Mouse (Mus musculus) CH12.LX (cell line): ENCODE measurements at regions not wholly inside any gene's neighbourhood (a gene's known extent, or its start where the extent isn't known, plus 50 kb on each side); places are given as distances from the start of the nearest gene placed in this dataset.

Source experiments
- DNase-seq: peaks from one replicate; pipeline ENCODE4 v3.0.0-alpha.2; 2013; ENCODE audit errors: extremely low read depth
- H3K27ac ChIP-seq: 2 replicates; pipeline ENCODE4 v1.5.1; 2012; ENCODE audit warnings: low read depth, mild to moderate bottlenecking, control low read depth, moderate library complexity; ENCODE audit not compliant: insufficient read depth
- H3K27me3 ChIP-seq: replicated peaks from 2 replicates; pipeline ENCODE3; 2012; ENCODE audit warnings: inconsistent platforms
- H3K36me3 ChIP-seq, 2 experiments: replicated peaks in 1 of 2; 2 replicates each; pipeline versions ENCODE3 to v1.6.1; 2012; ENCODE audit warnings: inconsistent platforms in 1 of 2, low read length in 1 of 2, mild to moderate bottlenecking in 1 of 2, mixed read lengths in 1 of 2, moderate library complexity in 1 of 2; ENCODE audit not compliant: control insufficient read depth in 1 of 2, insufficient read depth in 1 of 2
- H3K4me1 ChIP-seq, 2 experiments: 2 replicates each; pipeline ENCODE4 v1.6.1; 2012; ENCODE audit warnings: inconsistent platforms in 1 of 2, moderate library complexity in 1 of 2; ENCODE audit not compliant: insufficient read depth in 2 of 2, control insufficient read depth in 1 of 2
- H3K4me2 ChIP-seq: 2 replicates; pipeline ENCODE4 v1.6.1; 2012; ENCODE audit warnings: low read depth, mild to moderate bottlenecking, control low read depth; ENCODE audit not compliant: poor library complexity, insufficient read depth, severe bottlenecking
- H3K4me3 ChIP-seq, 3 experiments: fragments of 150-350 bp in 1 of 3; sonication (generic) in 1 of 3; replicated peaks in 1 of 3; 2 replicates each; pipeline versions ENCODE3 to v1.5.1; 2011 to 2012; ENCODE audit warnings: low read depth in 2 of 3, low read length in 2 of 3, mild to moderate bottlenecking in 2 of 3, moderate library complexity in 2 of 3, control low read depth in 1 of 3, improper control_type of control experiment in 1 of 3, inconsistent platforms in 1 of 3, mixed read lengths in 1 of 3; ENCODE audit not compliant: poor library complexity in 1 of 3
- H3K79me2 ChIP-seq: replicated peaks from 2 replicates; pipeline ENCODE4 v1.6.1; 2012; ENCODE audit warnings: mild to moderate bottlenecking, moderate library complexity; ENCODE audit not compliant: control insufficient read depth, poor library complexity, insufficient read depth, severe bottlenecking; ENCODE audit errors: extremely low read depth
- H3K9ac ChIP-seq: 2 replicates; pipeline ENCODE4 v1.6.1; 2012; ENCODE audit warnings: low read depth, mild to moderate bottlenecking, control low read depth, moderate library complexity; ENCODE audit not compliant: insufficient read depth
- H3K9me3 ChIP-seq: replicated peaks from 2 replicates; pipeline ENCODE3; 2012; ENCODE audit warnings: low read length, inconsistent platforms, mixed read lengths
- BHLHE40 ChIP-seq: IDR thresholded peaks from 2 replicates; pipeline ENCODE4 v1.6.1; 2011; ENCODE audit warnings: mild to moderate bottlenecking, low read depth, low read length, improper control_type of control experiment
- CHD1 ChIP-seq: IDR thresholded peaks from 2 replicates; pipeline ENCODE4 v1.6.1; 2012; ENCODE audit warnings: low read depth, low read length, improper control_type of control experiment, inconsistent platforms
- CHD2 ChIP-seq: IDR thresholded peaks from 2 replicates; pipeline ENCODE4 v1.6.1; 2011; ENCODE audit warnings: low read length, improper control_type of control experiment
- E2F4 ChIP-seq: IDR thresholded peaks from 2 replicates; pipeline ENCODE4 v1.6.1; 2011; ENCODE audit warnings: low read depth, low read length, improper control_type of control experiment; ENCODE audit not compliant: insufficient replicate concordance
- ELF1 ChIP-seq: IDR thresholded peaks from 2 replicates; pipeline ENCODE4 v1.6.1; 2014; ENCODE audit warnings: low read depth, mild to moderate bottlenecking, inconsistent platforms, low read length, improper control_type of control experiment
- EP300 ChIP-seq: IDR thresholded peaks from 2 replicates; pipeline ENCODE4 v1.6.1; 2011; ENCODE audit warnings: low read length, improper control_type of control experiment
- ETS1 ChIP-seq: conservative IDR thresholded peaks from 2 replicates; pipeline ENCODE4 v1.6.1; 2012; ENCODE audit warnings: low read depth, mild to moderate bottlenecking, inconsistent platforms, low read length, improper control_type of control experiment, moderate library complexity
- GABPA ChIP-seq: IDR thresholded peaks from 2 replicates; pipeline ENCODE4 v1.6.1; 2012; ENCODE audit warnings: low read depth, low read length, improper control_type of control experiment, inconsistent platforms; ENCODE audit not compliant: insufficient replicate concordance
- HCFC1 ChIP-seq: IDR thresholded peaks from 2 replicates; pipeline ENCODE4 v1.6.1; 2012; ENCODE audit warnings: low read depth, mild to moderate bottlenecking, inconsistent platforms, low read length, improper control_type of control experiment
- IRF4 ChIP-seq: IDR thresholded peaks from 2 replicates; pipeline ENCODE4 v1.6.1; 2014; ENCODE audit warnings: low read depth, mild to moderate bottlenecking, inconsistent platforms, low read length, improper control_type of control experiment
- JUN ChIP-seq: IDR thresholded peaks from 2 replicates; pipeline ENCODE4 v1.6.1; 2011; ENCODE audit warnings: low read depth, mild to moderate bottlenecking, low read length, improper control_type of control experiment, moderate library complexity; ENCODE audit not compliant: insufficient read depth
- JUND ChIP-seq: conservative IDR thresholded peaks from 2 replicates; pipeline ENCODE4 v1.6.1; 2011; ENCODE audit warnings: low read depth, low read length, improper control_type of control experiment
- KAT2A ChIP-seq: IDR thresholded peaks from 2 replicates; pipeline ENCODE4 v1.6.1; 2012; ENCODE audit warnings: low read length, improper control_type of control experiment, inconsistent platforms; ENCODE audit not compliant: insufficient replicate concordance
- MAFK ChIP-seq: IDR thresholded peaks from 2 replicates; pipeline ENCODE4 v1.6.1; 2011; ENCODE audit warnings: low read length, improper control_type of control experiment; ENCODE audit not compliant: insufficient replicate concordance
- MAX ChIP-seq: IDR thresholded peaks from 2 replicates; pipeline ENCODE4 v1.6.1; 2011; ENCODE audit warnings: low read length, improper control_type of control experiment
- MAZ ChIP-seq: IDR thresholded peaks from 2 replicates; pipeline ENCODE4 v1.6.1; 2012; ENCODE audit warnings: low read depth, mild to moderate bottlenecking, inconsistent platforms, low read length, improper control_type of control experiment, moderate library complexity
- NELFE ChIP-seq: IDR thresholded peaks from 2 replicates; pipeline ENCODE4 v1.6.1; 2011; ENCODE audit warnings: low read depth, low read length, improper control_type of control experiment
- POLR2AphosphoS2 ChIP-seq: IDR thresholded peaks from 2 replicates; pipeline ENCODE4 v1.6.1; 2011; ENCODE audit warnings: low read depth, low read length, improper control_type of control experiment
- RCOR1 ChIP-seq: conservative IDR thresholded peaks from 2 replicates; pipeline ENCODE4 v1.6.1; 2012; ENCODE audit warnings: low read depth, mild to moderate bottlenecking, inconsistent platforms, low read length, improper control_type of control experiment
- SIN3A ChIP-seq: IDR thresholded peaks from 2 replicates; pipeline ENCODE4 v1.6.1; 2012; ENCODE audit warnings: low read length, improper control_type of control experiment, inconsistent platforms
- SMC3 ChIP-seq: IDR thresholded peaks from 2 replicates; pipeline ENCODE4 v1.6.1; 2011; ENCODE audit warnings: low read depth, low read length, improper control_type of control experiment
- TBP ChIP-seq: conservative IDR thresholded peaks from 2 replicates; pipeline ENCODE4 v1.6.1; 2011; ENCODE audit warnings: low read depth, low read length, improper control_type of control experiment
- TCF12 ChIP-seq: IDR thresholded peaks from 2 replicates; pipeline ENCODE4 v1.6.1; 2014; ENCODE audit warnings: low read depth, mild to moderate bottlenecking, inconsistent platforms, low read length, improper control_type of control experiment
- USF1 ChIP-seq: IDR thresholded peaks from 2 replicates; pipeline ENCODE4 v1.6.1; 2014; ENCODE audit warnings: low read depth, mild to moderate bottlenecking, inconsistent platforms, low read length, improper control_type of control experiment
- USF2 ChIP-seq: conservative IDR thresholded peaks from 2 replicates; pipeline ENCODE4 v1.6.1; 2011; ENCODE audit warnings: low read depth, low read length, improper control_type of control experiment
- ZKSCAN1 ChIP-seq: IDR thresholded peaks from 2 replicates; pipeline ENCODE4 v1.6.1; 2012; ENCODE audit warnings: low read depth, inconsistent platforms, low read length, improper control_type of control experiment, borderline replicate concordance
- ZNF384 ChIP-seq: IDR thresholded peaks from 2 replicates; pipeline ENCODE4 v1.6.1; 2012; ENCODE audit warnings: low read depth, low read length, improper control_type of control experiment, inconsistent platforms
- dilution Hi-C: fragments of 300-500 bp; cut with MboI; formaldehyde crosslinking; loops from 2 replicates; pipeline ENCODE4 v1.14.3; 2020; ENCODE audit warnings: low sequenced_read_pairs; ENCODE audit not compliant: extremely low pct_unique_long_range_greater_than_20kb, extremely low pct_ligation_motif_present
- in situ Hi-C: fragments of 300-500 bp; cut with MboI; formaldehyde crosslinking; loops from 3 replicates; pipeline ENCODE4 v1.14.3; 2019; ENCODE audit warnings: low sequenced_read_pairs, low pct_ligation_motif_present, low pct_unique_long_range_greater_than_20kb, mixed read lengths

GRCm38 (mm10) chr7:129524369-129524915 lies 67.2 kb upstream of the Wdr11 start:
- H3K9me3 ChIP-seq: no peaks in the 10 kb centered on the region
- no peak overlapping the region for H3K4me3 ChIP-seq
- in situ Hi-C loops (no loop called here), dilution Hi-C loops (no loop called here)
- H3K79me2 ChIP-seq: no peaks in the 10 kb centered on the region
- TF ChIP-seq RCOR1 (no peak), TCF12 (no peak), E2F4 (no peak), CHD2 (no peak), USF2 (no peak), JUND (no peak), IRF4 (no peak), BHLHE40 (no peak), ETS1 (no peak), ELF1 (no peak), HCFC1 (no peak), MAZ (no peak), SIN3A (no peak), USF1 (no peak), ZNF384 (no peak), JUN (no peak), EP300 (no peak), SMC3 (no peak), MAFK (no peak), TBP (no peak)
- H3K9ac ChIP-seq: no peak overlapping the region
- no peak overlapping the region for H3K4me2 ChIP-seq
- H3K27me3 ChIP-seq: peaks cover 68% of the 10 kb centered on the region
- DNase-seq: no peak
- H3K27ac ChIP-seq: no peak overlapping the region
- peaks cover 4 to 8% of the 10 kb centered on the region in 2 experiments; a peak in 1 of 4 replicates for H3K4me1 ChIP-seq
- no peaks in the 10 kb centered on the region for H3K36me3 ChIP-seq

DNA sequence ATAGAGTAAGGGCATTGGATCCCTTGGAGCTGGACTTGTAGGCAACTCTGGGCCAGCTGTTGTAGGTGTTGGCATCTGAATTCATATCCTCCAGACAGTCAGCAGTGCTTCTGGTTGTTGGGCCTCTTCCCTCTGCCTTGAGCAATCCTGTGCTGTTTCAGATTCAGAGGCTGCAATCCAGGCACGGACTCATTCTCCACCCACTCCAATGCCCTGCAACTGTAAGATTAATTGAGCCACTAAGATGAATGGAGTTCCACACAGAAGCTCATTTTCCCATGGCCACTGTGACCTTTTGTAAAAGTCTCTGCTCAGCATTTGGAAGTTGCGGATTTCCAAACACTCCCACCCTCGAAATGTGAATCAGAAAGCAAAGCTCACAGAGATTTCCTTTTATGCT lies 65.7 kb upstream of the Wdr11 start:
- Histone ChIP-seq H3K36me3 (no peaks in the 10 kb centered on the region), H3K27ac (no peak overlapping the region), H3K9ac (no peak overlapping the region), H3K4me3 (no peak overlapping the region), H3K9me3 (no peaks in the 10 kb centered on the region), H3K4me2 (no peak overlapping the region), H3K4me1 (peaks cover 4 to 8% of the 10 kb centered on the region in 2 experiments; a peak in 1 of 4 replicates), H3K79me2 (no peaks in the 10 kb centered on the region), H3K27me3 (peaks cover 69% of the 10 kb centered on the region)
- no peak for TF ChIP-seq ZKSCAN1
- TF ChIP-seq HCFC1: no peak
- TF ChIP-seq EP300: no peak
- TF ChIP-seq POLR2AphosphoS2: no peak
- TF ChIP-seq TBP: no peak
- TF ChIP-seq GABPA: no peak
- TF ChIP-seq KAT2A: no peak
- no peak for TF ChIP-seq RCOR1
- TF ChIP-seq MAX: no peak
- no peak for TF ChIP-seq NELFE
- TF ChIP-seq CHD1: no peak
- dilution Hi-C loops: no loop called here
- DNase-seq: no peak
- in situ Hi-C loops: no loop called here
